15 mouse cellular contexts compared by ENCODE assay signal in genomic region chr11:54777387-54778130, GRCm38 (mm10). TPM values are rescaled to one million over a fixed set of nuclear protein-coding genes. Genes with fewer than 3 reads are reported as not detected.
DNase-seq lines count a peak whose midpoint lies in the region; ATAC-seq and TF ChIP-seq lines count a peak whose summit lies in the region.
"Had no signal": no experiment of that assay in that cellular context is flagged by ENCODE, and none has a peak within 500 bp of the region (broad histone marks: within the 10 kb centered on the region; RNA-seq: fewer than 3 reads in every experiment).

No protein-coding gene starts in this region.

- no peak overlapping the region for H3K4me2 ChIP-seq in heart, postnatal 0 days (ENCODE audit: low read depth, low read length)
- H3K4me2 ChIP-seq: embryonic facial prominence, embryonic 15.5 days; limb, embryonic 15.5 days; neural tube, embryonic 15.5 days had no signal

- no peak for DNase-seq in heart, postnatal 0 days (ENCODE audit: low spot score)
- no peak for DNase-seq in heart, postnatal 36 days
- DNase-seq in A20 (ENCODE audit: low read depth, low spot score) (peak; percentile 52), MEL (ENCODE audit: low read depth, low spot score) (no peak)
- DNase-seq in right cerebral cortex, postnatal 14 days: no peak
- DNase-seq in frontal cortex, postnatal 36 days (ENCODE audit: low spot score in 2 of 2): no peak
- DNase-seq: adrenal gland, adult 2 months; cerebellum, adult 9-10 months; lung, adult 2 months; midbrain, embryonic 14.5 days; retina, postnatal 1 day had no signal

- H3K79me2 ChIP-seq in MEL (ENCODE audit: control insufficient read depth, insufficient read depth, low read length, poor library complexity) (peaks cover 16% of the 10 kb centered on the region), macrophage (ENCODE audit: inconsistent target) (peaks cover 100% of the 10 kb centered on the region)

- no peak overlapping the region for H3K4me3 ChIP-seq in heart, postnatal 0 days (ENCODE audit: low read depth, low read length)
- H3K4me3 ChIP-seq in MEL (ENCODE audit: control insufficient read depth in 1 of 2, insufficient read depth in 1 of 2, low read depth in 2 of 2, low read length in 2 of 2) (no peak overlapping the region), macrophage (ENCODE audit: inconsistent target) (no peak overlapping the region)
- H3K4me3 ChIP-seq: embryonic facial prominence, embryonic 15.5 days; limb, embryonic 15.5 days; neural tube, embryonic 15.5 days had no signal

- peaks cover 52% of the 10 kb centered on the region for H3K4me1 ChIP-seq in heart, postnatal 0 days (ENCODE audit: control insufficient read depth, insufficient read depth)
- H3K4me1 ChIP-seq in MEL (ENCODE audit: control insufficient read depth in 1 of 2, insufficient read depth in 2 of 2, low read length in 2 of 2): peaks cover 39 to 50% of the 10 kb centered on the region in 2 experiments
- H3K4me1 ChIP-seq: limb, embryonic 15.5 days had no signal

- no peaks in the 10 kb centered on the region for H3K9me3 ChIP-seq in heart, postnatal 0 days (replicated peaks; ENCODE audit: control insufficient read depth, low read length)
- no peaks in the 10 kb centered on the region for H3K9me3 ChIP-seq in MEL (replicated peaks; ENCODE audit: insufficient read depth, low read length)
- H3K9me3 ChIP-seq: embryonic facial prominence, embryonic 15.5 days; limb, embryonic 15.5 days; neural tube, embryonic 15.5 days had no signal

- WGBS in heart, postnatal 0 days: 70% methylated on average over 6 of the region's 6 CpGs
- 91% methylated on average over 6 of the region's 6 CpGs for WGBS in macrophage (ENCODE audit: missing documents)

- TF ChIP-seq RAD21 in MEL (IDR thresholded peaks at IDR 0.05; ENCODE audit: low read depth, low read length): no peak

- TF ChIP-seq EP300 in heart, postnatal 0 days (IDR thresholded peaks at IDR 0.05; ENCODE audit: low read depth): no peak
- TF ChIP-seq EP300 in MEL (IDR thresholded peaks at IDR 0.05; ENCODE audit: low read depth in 1 of 2, low read length in 2 of 2): no peak

- intact Hi-C loops in heart, postnatal 36 days (cut with DNase I): loop anchor here (2.0 kb wide), 1 partner anchor 15 kb away; no protein-coding TSS in a partner anchor

- H3K36me3 ChIP-seq in heart, postnatal 0 days (replicated peaks; ENCODE audit: control insufficient read depth, insufficient read depth, low read length): no peaks in the 10 kb centered on the region
- H3K36me3 ChIP-seq in MEL (ENCODE audit: control insufficient read depth in 1 of 2, insufficient read depth in 2 of 2, low read length in 2 of 2) (peaks cover 0 to 71% of the 10 kb centered on the region in 2 experiments; a peak in 2 of 4 replicates), macrophage (ENCODE audit: inconsistent target) (no peaks in the 10 kb centered on the region)
- H3K36me3 ChIP-seq: embryonic facial prominence, embryonic 15.5 days; limb, embryonic 15.5 days; neural tube, embryonic 15.5 days had no signal

- H3K27ac ChIP-seq in heart, postnatal 0 days (ENCODE audit: low read depth): peak overlapping the region; percentile 80
- H3K27ac ChIP-seq in MEL (ENCODE audit: control insufficient read depth, low read depth, low read length) (peak overlapping the region; percentile 96), macrophage (peak overlapping the region; percentile 50)
- H3K27ac ChIP-seq: embryonic facial prominence, embryonic 15.5 days; limb, embryonic 15.5 days; neural tube, embryonic 15.5 days had no signal

- ATAC-seq in heart, postnatal 0 days (ENCODE audit: insufficient read depth, low read depth): no peak

- no peak for TF ChIP-seq CTCF in heart, postnatal 0 days (IDR thresholded peaks at IDR 0.05; ENCODE audit: low read depth)
- TF ChIP-seq CTCF in MEL (IDR thresholded peaks at IDR 0.05 in 2 of 3, conservative IDR thresholded peaks at IDR 0.05 in 1 of 3; ENCODE audit: control insufficient read depth in 1 of 3, insufficient read depth in 1 of 3, low read depth in 2 of 3, low read length in 3 of 3, poor library complexity in 1 of 3, severe bottlenecking in 1 of 3): no peak

- H3K27me3 ChIP-seq in heart, postnatal 0 days (ENCODE audit: control insufficient read depth, insufficient read depth, low read length): no peaks in the 10 kb centered on the region
- no peaks in the 10 kb centered on the region for H3K27me3 ChIP-seq in MEL (ENCODE audit: control insufficient read depth in 1 of 2, insufficient read depth in 2 of 2, low read length in 2 of 2)
- H3K27me3 ChIP-seq: embryonic facial prominence, embryonic 15.5 days; limb, embryonic 15.5 days; neural tube, embryonic 15.5 days had no signal

- H3K9ac ChIP-seq in heart, postnatal 0 days (replicated peaks; ENCODE audit: low read depth, low read length): no peak overlapping the region
- H3K9ac ChIP-seq in MEL (ENCODE audit: control insufficient read depth, low read depth, low read length, poor library complexity, severe bottlenecking): peak overlapping the region; percentile 3; the same call in 1 of the 2 replicates
- H3K9ac ChIP-seq: embryonic facial prominence, embryonic 15.5 days; limb, embryonic 15.5 days; neural tube, embryonic 15.5 days had no signal

- TF ChIP-seq POLR2A in MEL (IDR thresholded peaks at IDR 0.05; ENCODE audit: control insufficient read depth in 1 of 2, insufficient read depth in 1 of 2, low read depth in 1 of 2, low read length in 2 of 2, poor library complexity in 1 of 2): no peak

TF ChIP-seq in MEL, 35 proteins besides CTCF, POLR2A, EP300 and RAD21:
- TF ChIP-seq ELF1 (IDR thresholded peaks at IDR 0.05; ENCODE audit: low read depth, low read length) (0 out of 2 replicates have a peak, but pooled peaks have one; percentile 5), MXI1 (IDR thresholded peaks at IDR 0.05; ENCODE audit: low read depth, low read length) (0 out of 2 replicates have a peak, but pooled peaks have one; percentile 6), BHLHE40 (IDR thresholded peaks at IDR 0.05; ENCODE audit: borderline replicate concordance, low read depth, low read length) (no peak)

RNA-seq across cellular contexts. Expression of gene Cdc42se2, which starts 9.9 kb away (rescaled TPM):
- 53.6 and 88.5 TPM in 2 replicates for total RNA-seq in heart, postnatal 0 days (2014; rRNA removed; ENCODE audit: low replicate concordance)
- 44.4 and 50.2 TPM in 2 replicates for polyA plus RNA-seq in heart, postnatal 0 days (2015; fragmentation: Nextera tagmentation; extraction: Ambion mirVana)
- total RNA-seq in heart, postnatal 36 days (2021): 10 to 100 TPM; 24.8 to 26.8 TPM
- 31.4 and 33.4 TPM in 2 replicates for total RNA-seq in MEL (2012; rRNA removed)
- 10 to 100 TPM; 30.1 to 47.4 TPM for polyA plus RNA-seq in MEL (2012; ENCODE audit: insufficient read depth in 1 of 2, insufficient read length in 2 of 2, low read depth in 1 of 2, low replicate concordance in 2 of 2, missing spikeins in 1 of 2)
- 100 to 1,000 TPM in 4 of 26 experiments, 10 to 100 TPM in 22; 50.1 to 117 (median 79.7) TPM for total RNA-seq in macrophage (2018; cell fraction: chromatin; rRNA removed)
- 100 to 1,000 TPM; 114 to 154 (median 137) TPM for total RNA-seq in macrophage (2018; cell fraction: cytosol; rRNA removed)
- 100 to 1,000 TPM in 19 of 26 experiments, 10 to 100 TPM in 7; 83.4 to 166 (median 117) TPM for total RNA-seq in macrophage (2018; cell fraction: nucleus; rRNA removed)
- polyA plus RNA-seq in macrophage (2018): 72.7 to 141 TPM (median 127 TPM) in 3 replicates
